Mouse (Mus musculus) liver, embryonic 14.5 days (tissue): ENCODE results near the gene P2rx5.

Experiments
- CTCF ChIP-seq: IDR thresholded peaks from 2 replicates; pipeline ENCODE4 v1.5.1; 2016; ENCODE audit warnings: antibody characterized with exemption, low read depth, control low read depth
- EP300 ChIP-seq: IDR thresholded peaks from 2 replicates; pipeline ENCODE4 v1.6.1; 2016; ENCODE audit warnings: antibody characterized with exemption, low read depth

DNA sequence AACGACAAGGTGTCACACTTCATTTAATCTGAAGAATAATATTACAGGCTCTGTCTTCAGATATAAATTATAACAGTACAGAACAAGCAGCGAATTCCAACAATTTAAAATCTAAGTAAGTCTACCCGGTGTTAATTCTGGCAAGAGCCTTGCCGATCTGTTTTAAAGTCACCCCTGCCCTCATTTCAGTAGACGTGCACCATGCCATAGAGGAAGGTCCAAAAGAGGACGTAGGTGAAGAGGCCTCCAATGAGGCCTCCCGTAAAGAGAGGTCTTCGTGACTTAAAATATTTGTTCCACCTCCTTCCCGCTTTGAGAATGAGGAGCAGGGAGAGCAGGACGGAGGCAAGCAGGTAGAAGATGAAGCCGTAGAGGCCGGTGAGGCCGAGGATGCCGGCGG is 16.0 kb downstream of the P2rx5 start:
- no peak for TF ChIP-seq CTCF
- TF ChIP-seq EP300 = no peak
